Mouse (Mus musculus) intestine, embryonic 14.5 days (tissue): Measurements from ENCODE around the gene Astl. TPM values are rescaled to one million over a fixed set of nuclear protein-coding genes. Genes with fewer than 3 reads are reported as not detected.
"Not testable (repeated sequence)": the region's sequence is repeated elsewhere in the genome, so short reads cannot be mapped to it uniquely, and the experiment has no call there.

Experiments
- ATAC-seq: fragments of 200-750 bp; cut with Nextera tagmentation; replicated peaks from 2 replicates; pipeline ENCODE4 v1.8.0; 2017; ENCODE audit warnings: low read depth, moderate number of reproducible peaks, moderate TSS enrichment, moderate library complexity; ENCODE audit not compliant: low FRiP score, low TSS enrichment
- DNase-seq: peaks from one replicate; pipeline ENCODE4 v3.0.0-alpha.2; 2018; ENCODE audit warnings: low spot score
- H3K27ac ChIP-seq: fragments of 300-500 bp; sonication (generic); 2 replicates; pipeline ENCODE4 v1.5.1; 2014; ENCODE audit warnings: low read depth, mild to moderate bottlenecking, control low read depth
- H3K27me3 ChIP-seq: fragments of 300-500 bp; sonication (generic); replicated peaks from 2 replicates; pipeline ENCODE4 v1.6.1; 2014; ENCODE audit warnings: low read length, control low read depth; ENCODE audit not compliant: control insufficient read depth, insufficient read depth
- H3K36me3 ChIP-seq: fragments of 300-500 bp; sonication (generic); 2 replicates; pipeline ENCODE4 v1.6.1; 2014; ENCODE audit warnings: low read length, control low read depth; ENCODE audit not compliant: control insufficient read depth, insufficient read depth
- H3K4me1 ChIP-seq: fragments of 300-500 bp; sonication (generic); replicated peaks from 2 replicates; pipeline ENCODE4 v1.6.1; 2014; ENCODE audit warnings: low read length, control low read depth, mixed read lengths; ENCODE audit not compliant: control insufficient read depth, insufficient read depth
- H3K4me2 ChIP-seq: fragments of 300-500 bp; sonication (generic); 2 replicates; pipeline ENCODE4 v1.6.1; 2014; ENCODE audit warnings: low read length
- H3K4me3 ChIP-seq: fragments of 300-500 bp; sonication (generic); 2 replicates; pipeline ENCODE4 v1.5.1; 2014; ENCODE audit warnings: low read depth, low read length, control low read depth, mixed read lengths
- H3K9ac ChIP-seq: fragments of 300-500 bp; sonication (generic); 2 replicates; pipeline ENCODE4 v1.6.1; 2014; ENCODE audit warnings: mild to moderate bottlenecking, low read length
- H3K9me3 ChIP-seq: fragments of 300-500 bp; sonication (generic); 2 replicates; pipeline ENCODE4 v1.6.1; 2016; ENCODE audit warnings: low read length, control low read depth; ENCODE audit not compliant: control insufficient read depth
- WGBS: fragments of 180-500 bp; shearing (Covaris S2); extraction: QIAGEN DNeasy Blood & Tissue Kit; methylation state at CpG from one replicate; pipeline ENCODE4 v1.1.7; 2014; 5-methylcytosine and 5-hydroxymethylcytosine counted together
- polyA plus RNA-seq: library from polyadenylated mRNA; unstranded; fragments of >200 nt; fragmentation: Nextera tagmentation; extraction: Ambion mirVana; gene quantifications from 2 replicates; pipeline ENCODE4 v1.2.1, GENCODE M21; 2014

The Astl gene
- polyA plus RNA-seq = not detected in 2 replicates

- Histone ChIP-seq H3K4me2 (0 out of 2 replicates have a peak within 1 kb of the TSS, but pooled peaks have one; percentile 65), H3K9me3 (no peaks in the 10 kb centered on the region), H3K27me3 (peaks cover 37% of the 10 kb centered on the region), H3K4me1 (0 out of 2 replicates have a peak, but pooled peaks cover 6% of the 10 kb centered on the region), H3K36me3 (no peaks in the 10 kb centered on the region), H3K4me3 (0 out of 2 replicates have a peak within 1 kb of the TSS, but pooled peaks have one; percentile 43), H3K9ac (no peak within 1 kb of the TSS), H3K27ac (no peak within 1 kb of the TSS)
- ATAC-seq (no peak), DNase-seq (no peak)
- 86% methylated on average over 4 of the region's 4 CpGs for WGBS
Observed at GRCm38 (mm10) chr2:127338416-127338815, at the start of gene Astl. Gene Astl (plus strand): TSS chr2:127338639.

- ATAC-seq = no peak
- WGBS = 59% methylated on average over 4 of the region's 4 CpGs
- no peaks in the 10 kb centered on the region for H3K27me3 ChIP-seq
Observed at GRCm38 (mm10) chr2:127292250-127292649, 46.2 kb upstream of the Astl start.

GRCm38 (mm10) chr2:127297001-127297805, 41.2 kb upstream of the Astl start:
- H3K4me2 ChIP-seq = no peak overlapping the region
- no peaks in the 10 kb centered on the region for H3K27me3 ChIP-seq
- ATAC-seq (no peak), DNase-seq (no peak)
- H3K36me3 ChIP-seq = peaks cover 89% of the 10 kb centered on the region
- H3K27ac ChIP-seq = no peak overlapping the region
- H3K4me1 ChIP-seq = no peaks in the 10 kb centered on the region
- H3K9ac ChIP-seq = no peak overlapping the region
- 92% methylated on average over 7 of the region's 7 CpGs for WGBS
- no peak overlapping the region for H3K4me3 ChIP-seq
- H3K9me3 ChIP-seq = no peaks in the 10 kb centered on the region

More at GRCm38 (mm10) chr2:127292250-127292649, 46.2 kb upstream of the Astl start:
- H3K36me3 ChIP-seq = peaks cover 84% of the 10 kb centered on the region
- H3K4me2 ChIP-seq = no peak overlapping the region
- H3K27ac ChIP-seq = no peak overlapping the region
- no peak overlapping the region for H3K4me3 ChIP-seq
- H3K9ac ChIP-seq = no peak overlapping the region
- no peak for DNase-seq
- H3K4me1 ChIP-seq = no peaks in the 10 kb centered on the region
- H3K9me3 ChIP-seq = no peaks in the 10 kb centered on the region

- Histone ChIP-seq H3K27ac (no peak overlapping the region), H3K4me1 (no peaks in the 10 kb centered on the region), H3K9ac (no peak overlapping the region), H3K27me3 (no peaks in the 10 kb centered on the region), H3K4me2 (no peak overlapping the region), H3K36me3 (peaks cover 81% of the 10 kb centered on the region), H3K4me3 (no peak overlapping the region), H3K9me3 (no peaks in the 10 kb centered on the region)
- WGBS = 100% methylated on average over 1 of the region's 1 CpGs
- ATAC-seq (no peak), DNase-seq (no peak)
Observed at GRCm38 (mm10) chr2:127298056-127298455, 40.4 kb upstream of the Astl start.

GRCm38 (mm10) chr2:127300701-127301100, 37.7 kb upstream of the Astl start:
- no peak overlapping the region for H3K4me3 ChIP-seq
- H3K27ac ChIP-seq = no peak overlapping the region
- no peak overlapping the region for H3K4me2 ChIP-seq
- no peak for DNase-seq
- 82% methylated on average over 3 of the region's 3 CpGs for WGBS
- H3K9ac ChIP-seq = no peak overlapping the region
- no peaks in the 10 kb centered on the region for H3K4me1 ChIP-seq
- H3K27me3 ChIP-seq = no peaks in the 10 kb centered on the region
- no peak for ATAC-seq
- H3K9me3 ChIP-seq = no peaks in the 10 kb centered on the region
- H3K36me3 ChIP-seq = peaks cover 56% of the 10 kb centered on the region

- no peak overlapping the region for H3K4me3 ChIP-seq
- H3K4me2 ChIP-seq = no peak overlapping the region
- H3K9me3 ChIP-seq = no peaks in the 10 kb centered on the region
- WGBS = 87% methylated on average over 3 of the region's 3 CpGs
- no peaks in the 10 kb centered on the region for H3K4me1 ChIP-seq
- no peak for DNase-seq
- no peak overlapping the region for H3K9ac ChIP-seq
- ATAC-seq = no peak
- peaks cover 45% of the 10 kb centered on the region for H3K36me3 ChIP-seq
- no peaks in the 10 kb centered on the region for H3K27me3 ChIP-seq
- no peak overlapping the region for H3K27ac ChIP-seq
Observed at GRCm38 (mm10) chr2:127301883-127302282, 36.6 kb upstream of the Astl start.

GRCm38 (mm10) chr2:127304192-127304591, 34.2 kb upstream of the Astl start:
- H3K9ac ChIP-seq, DNase-seq, H3K27ac ChIP-seq, ATAC-seq, H3K4me1 ChIP-seq, H3K4me2 ChIP-seq, H3K27me3 ChIP-seq, H3K9me3 ChIP-seq, H3K4me3 ChIP-seq: not testable (repeated sequence)
- WGBS = 90% methylated on average over 4 of the region's 4 CpGs
- H3K36me3 ChIP-seq = peaks cover 22% of the 10 kb centered on the region

GRCm38 (mm10) chr2:127304609-127305210, 33.7 kb upstream of the Astl start:
- Histone ChIP-seq H3K9ac (no peak overlapping the region), H3K27me3 (no peaks in the 10 kb centered on the region), H3K4me1 (no peaks in the 10 kb centered on the region), H3K9me3 (no peaks in the 10 kb centered on the region), H3K27ac (no peak overlapping the region), H3K4me2 (no peak overlapping the region), H3K4me3 (no peak overlapping the region), H3K36me3 (peaks cover 17% of the 10 kb centered on the region)
- WGBS = 78% methylated on average over 3 of the region's 3 CpGs
- ATAC-seq (no peak), DNase-seq (no peak)
